Mouse (Mus musculus) forebrain, embryonic 14.5 days (tissue): ENCODE measurements around the gene Ablim1. TPM values are rescaled to one million over a fixed set of nuclear protein-coding genes. Genes with fewer than 3 reads are reported as not detected.

Experiments
- ATAC-seq: fragments of 200-750 bp; cut with Nextera tagmentation; 2 replicates; pipeline ENCODE4 v1.8.0; 2017; ENCODE audit warnings: mild to moderate bottlenecking, moderate library complexity
- DNase-seq: peaks from one replicate; pipeline ENCODE4 v3.0.0-alpha.2; 2015; ENCODE audit warnings: low spot score
- H3K27ac ChIP-seq: fragments of 300-500 bp; sonication (generic); 2 replicates; pipeline ENCODE4 v1.5.1; 2014; ENCODE audit warnings: low read depth, mild to moderate bottlenecking, control low read depth, low read length, moderate library complexity
- H3K27me3 ChIP-seq: fragments of 300-500 bp; sonication (generic); replicated peaks from 2 replicates; pipeline ENCODE4 v1.6.1; 2014; ENCODE audit warnings: low read length, control low read depth, mixed read lengths; ENCODE audit not compliant: control insufficient read depth, insufficient read depth
- H3K36me3 ChIP-seq: fragments of 300-500 bp; sonication (generic); 2 replicates; pipeline ENCODE4 v1.6.1; 2014; ENCODE audit warnings: low read length, control low read depth; ENCODE audit not compliant: control insufficient read depth, insufficient read depth
- H3K4me1 ChIP-seq: fragments of 300-500 bp; sonication (generic); 2 replicates; pipeline ENCODE4 v1.6.1; 2014; ENCODE audit warnings: antibody characterized with exemption, low read length, control low read depth; ENCODE audit not compliant: control insufficient read depth, insufficient read depth
- H3K4me2 ChIP-seq: fragments of 300-500 bp; sonication (generic); 2 replicates; pipeline ENCODE4 v1.6.1; 2014; ENCODE audit warnings: mild to moderate bottlenecking, control low read depth, low read length
- H3K4me3 ChIP-seq: fragments of 300-500 bp; sonication (generic); 2 replicates; pipeline ENCODE4 v1.5.1; 2014; ENCODE audit warnings: low read depth, low read length, control low read depth
- H3K9ac ChIP-seq: fragments of 300-500 bp; sonication (generic); 2 replicates; pipeline ENCODE4 v1.6.1; 2014; ENCODE audit warnings: mild to moderate bottlenecking, low read length, control low read depth, moderate library complexity
- H3K9me3 ChIP-seq: fragments of 300-500 bp; sonication (generic); replicated peaks from 2 replicates; pipeline ENCODE4 v1.6.1; 2016; ENCODE audit warnings: low read length, control low read depth, mixed read lengths; ENCODE audit not compliant: control insufficient read depth
- WGBS: fragments of 180-500 bp; shearing (Covaris S2); extraction: QIAGEN DNeasy Blood & Tissue Kit; methylation state at CpG from one replicate; pipeline ENCODE4 v1.1.7; 2014; 5-methylcytosine and 5-hydroxymethylcytosine counted together
- polyA plus RNA-seq: library from polyadenylated mRNA; unstranded; fragments of >200 nt; fragmentation: Nextera tagmentation; extraction: Ambion mirVana; gene quantifications from 2 replicates; pipeline ENCODE4 v1.2.1, GENCODE M21; 2014

Gene Ablim1
- polyA plus RNA-seq, 1 experiment from 2014 or later, result 24.0 TPM

- Histone ChIP-seq H3K4me2 (no peak overlapping the region), H3K27me3 (no peaks in the 10 kb centered on the region), H3K36me3 (no peaks in the 10 kb centered on the region), H3K9ac (no peak overlapping the region), H3K27ac (no peak overlapping the region), H3K4me1 (no peaks in the 10 kb centered on the region), H3K9me3 (no peaks in the 10 kb centered on the region), H3K4me3 (no peak overlapping the region)
- DNase-seq, result no peak
- ATAC-seq, result no peak
- WGBS, result 79% methylated on average over 11 of the region's 11 CpGs
These were observed 15.6 kb upstream of the Ablim1 start for GRCm38 (mm10) chr19:57330309-57330708.

DNA sequence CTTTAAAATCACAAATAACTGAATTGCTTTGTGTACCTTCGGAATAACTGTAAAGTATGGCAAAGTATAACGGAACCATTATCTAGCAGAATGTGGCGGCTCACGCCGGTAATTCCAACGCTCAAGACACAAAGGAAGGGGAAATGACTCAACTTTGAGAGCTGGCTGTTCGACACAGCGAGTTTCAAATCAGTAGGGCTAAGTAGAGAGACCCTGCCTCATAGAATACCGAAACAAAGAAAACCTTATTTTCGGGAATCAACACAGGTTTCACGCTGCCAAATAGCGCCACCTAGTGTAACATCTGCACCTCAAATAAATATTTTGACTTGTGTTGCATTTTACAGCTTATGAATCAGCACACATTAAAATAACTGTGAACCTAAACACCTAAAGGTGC lies 14.1 kb upstream of the Ablim1 start:
- Histone ChIP-seq H3K27me3 (no peaks in the 10 kb centered on the region), H3K9ac (no peak overlapping the region), H3K27ac (no peak overlapping the region), H3K4me1 (no peaks in the 10 kb centered on the region), H3K4me3 (no peak overlapping the region), H3K9me3 (no peaks in the 10 kb centered on the region), H3K36me3 (no peaks in the 10 kb centered on the region), H3K4me2 (no peak overlapping the region)
- no peak for ATAC-seq
- DNase-seq, result peak; percentile 55
- 59% methylated on average over 12 of the region's 12 CpGs for WGBS

- Histone ChIP-seq H3K27ac (no peak overlapping the region), H3K4me1 (no peaks in the 10 kb centered on the region), H3K36me3 (no peaks in the 10 kb centered on the region), H3K9ac (no peak overlapping the region), H3K4me3 (no peak overlapping the region), H3K9me3 (no peaks in the 10 kb centered on the region), H3K4me2 (no peak overlapping the region), H3K27me3 (no peaks in the 10 kb centered on the region)
- no peak for DNase-seq
- no peak for ATAC-seq
- WGBS, result 97% methylated on average over 7 of the region's 7 CpGs
These were observed 13.6 kb upstream of the Ablim1 start for GRCm38 (mm10) chr19:57328269-57328668.

GRCm38 (mm10) chr19:57327679-57328078 lies 13.0 kb upstream of the Ablim1 start:
- H3K36me3 ChIP-seq, result no peaks in the 10 kb centered on the region
- H3K9me3 ChIP-seq, result no peaks in the 10 kb centered on the region
- H3K27ac ChIP-seq, result no peak overlapping the region
- no peak overlapping the region for H3K4me3 ChIP-seq
- no peak overlapping the region for H3K9ac ChIP-seq
- H3K27me3 ChIP-seq, result no peaks in the 10 kb centered on the region
- DNase-seq (no peak), ATAC-seq (no peak)
- H3K4me1 ChIP-seq, result no peaks in the 10 kb centered on the region
- no peak overlapping the region for H3K4me2 ChIP-seq

DNA sequence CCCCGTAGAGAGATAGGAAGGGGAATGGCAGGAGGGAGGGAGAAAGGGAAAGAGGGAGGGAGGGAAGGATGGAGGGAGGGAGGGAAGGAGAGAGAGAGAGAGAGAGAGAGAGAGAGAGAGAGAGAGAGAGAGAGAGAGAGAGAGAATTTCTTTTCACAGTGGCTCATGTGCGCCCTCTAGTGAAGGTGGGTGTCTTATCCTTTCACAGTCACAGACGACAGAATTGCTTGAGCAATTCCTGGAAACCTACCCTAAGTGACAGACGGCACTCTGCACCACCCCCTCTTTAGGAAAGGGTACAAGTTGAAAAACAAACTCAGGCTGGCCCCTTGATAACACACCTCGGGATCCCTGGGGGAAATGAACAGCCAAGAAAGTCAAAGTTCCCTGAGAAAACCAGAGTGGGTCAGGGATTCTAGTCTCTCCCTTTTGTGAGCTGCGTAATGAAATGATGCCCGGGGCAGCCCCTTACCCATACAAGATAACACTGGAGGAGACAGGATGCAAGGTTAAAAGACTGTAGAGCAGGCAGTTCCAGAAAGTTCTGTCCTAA lies 11.1 kb upstream of the Ablim1 start:
- ATAC-seq (no peak), DNase-seq (peak; percentile 84)
- 30% methylated on average over 7 of the region's 7 CpGs for WGBS
- Histone ChIP-seq H3K36me3 (no peaks in the 10 kb centered on the region), H3K4me1 (no peaks in the 10 kb centered on the region), H3K27ac (no peak overlapping the region), H3K4me2 (no peak overlapping the region), H3K27me3 (no peaks in the 10 kb centered on the region), H3K9me3 (no peaks in the 10 kb centered on the region), H3K4me3 (no peak overlapping the region), H3K9ac (no peak overlapping the region)

GRCm38 (mm10) chr19:57323087-57323486 lies 8.4 kb upstream of the Ablim1 start:
- DNase-seq (peak; percentile 34), ATAC-seq (no peak)
- Histone ChIP-seq H3K27ac (no peak overlapping the region), H3K27me3 (no peaks in the 10 kb centered on the region), H3K9me3 (no peaks in the 10 kb centered on the region), H3K4me2 (no peak overlapping the region), H3K4me1 (no peaks in the 10 kb centered on the region), H3K4me3 (no peak overlapping the region), H3K36me3 (no peaks in the 10 kb centered on the region), H3K9ac (no peak overlapping the region)
- 74% methylated on average over 8 of the region's 8 CpGs for WGBS

- WGBS, result 69% methylated on average over 4 of the region's 4 CpGs
- no peak overlapping the region for H3K4me3 ChIP-seq
- no peak overlapping the region for H3K27ac ChIP-seq
These were observed 7.8 kb upstream of the Ablim1 start for GRCm38 (mm10) chr19:57322491-57322890.

DNA sequence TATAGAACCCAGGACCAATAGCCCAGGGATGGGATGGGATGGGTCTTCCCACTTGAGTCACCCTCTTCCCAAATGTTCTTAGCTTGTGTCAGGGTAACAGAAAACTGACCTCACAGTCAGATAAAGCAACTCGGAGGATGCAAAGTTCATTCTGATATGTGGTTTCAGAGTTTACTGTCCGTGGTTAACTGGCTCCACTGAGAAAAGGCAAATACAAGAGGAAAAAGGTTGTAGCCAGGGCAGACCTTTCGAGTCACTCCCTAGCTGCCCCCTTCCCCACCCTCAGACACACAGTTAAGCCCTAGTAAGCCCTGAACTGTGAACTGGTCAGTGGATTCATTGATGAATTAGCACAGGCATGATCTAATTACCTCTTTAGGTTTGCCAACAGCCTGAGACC lies 7.1 kb upstream of the Ablim1 start:
- H3K9ac ChIP-seq, result no peak overlapping the region
- ATAC-seq (no peak), DNase-seq (no peak)
- no peak overlapping the region for H3K4me3 ChIP-seq
- H3K27me3 ChIP-seq, result no peaks in the 10 kb centered on the region
- H3K36me3 ChIP-seq, result no peaks in the 10 kb centered on the region
- H3K4me1 ChIP-seq, result no peaks in the 10 kb centered on the region
- H3K4me2 ChIP-seq, result no peak overlapping the region
- no peaks in the 10 kb centered on the region for H3K9me3 ChIP-seq
- WGBS, result 75% methylated on average over 3 of the region's 3 CpGs
- no peak overlapping the region for H3K27ac ChIP-seq

More at GRCm38 (mm10) chr19:57322491-57322890, 7.8 kb upstream of the Ablim1 start:
- H3K9me3 ChIP-seq, result no peaks in the 10 kb centered on the region
- H3K36me3 ChIP-seq, result no peaks in the 10 kb centered on the region
- no peak for ATAC-seq
- no peak overlapping the region for H3K9ac ChIP-seq
- no peak overlapping the region for H3K4me2 ChIP-seq
- DNase-seq, result no peak
- H3K4me1 ChIP-seq, result no peaks in the 10 kb centered on the region
- H3K27me3 ChIP-seq, result no peaks in the 10 kb centered on the region

- Histone ChIP-seq H3K4me1 (no peaks in the 10 kb centered on the region), H3K4me2 (no peak overlapping the region), H3K4me3 (no peak overlapping the region), H3K27ac (no peak overlapping the region), H3K36me3 (no peaks in the 10 kb centered on the region), H3K27me3 (no peaks in the 10 kb centered on the region), H3K9ac (no peak overlapping the region), H3K9me3 (no peaks in the 10 kb centered on the region)
- DNase-seq (no peak), ATAC-seq (no peak)
- 75% methylated on average over 9 of the region's 9 CpGs for WGBS
These were observed 6.1 kb upstream of the Ablim1 start for GRCm38 (mm10) chr19:57320656-57321382.
